Mouse (Mus musculus) adrenal gland, postnatal 4 days (tissue): Measurements from ENCODE around the gene Ercc2. TPM values are rescaled to one million over a fixed set of nuclear protein-coding genes. Genes with fewer than 3 reads are reported as not detected.

Experiments used
- DNase-seq, 2 experiments: peaks; one replicate each; pipeline ENCODE4 v3.0.0; 2021 to 2022; ENCODE audit warnings: low spot score in 2 of 2, mixed read lengths in 2 of 2
- total RNA-seq, 2 experiments: library from RNA; stranded (reverse); gene quantifications; 2 replicates each; pipeline ENCODE4 v1.2.3; 2021

The Ercc2 gene
- total RNA-seq, 2 experiments from 2014 or later: 39.6 to 41.6 TPM

GRCm38 (mm10) chr7:19359299-19359891 lies 22.4 kb upstream of the Ercc2 start, which contains the start of the genes Cd3eap and Ppp1r13l:
Gene Cd3eap, minus strand, starts transcription at chr7:19359483.
Gene Ppp1r13l, plus strand, starts transcription at chr7:19359749.
- DNase-seq: peak; percentile 69 to 71

- DNase-seq: peak; percentile 50 to 52
Measured at GRCm38 (mm10) chr7:19359892-19360641, 21.7 kb upstream of the Ercc2 start.

GRCm38 (mm10) chr7:19360944-19361343 lies 20.9 kb upstream of the Ercc2 start:
- peak; percentile 65 to 83 for DNase-seq

GRCm38 (mm10) chr7:19361720-19362119 lies 20.1 kb upstream of the Ercc2 start:
- DNase-seq: peak; percentile 46 to 71

- no peak for DNase-seq
Measured at GRCm38 (mm10) chr7:19362276-19362675, 19.5 kb upstream of the Ercc2 start.

GRCm38 (mm10) chr7:19363881-19364280 lies 17.9 kb upstream of the Ercc2 start:
- DNase-seq: peak in 1 of 2 experiments; percentile 55

- DNase-seq: no peak
Measured at GRCm38 (mm10) chr7:19365376-19365775, 16.4 kb upstream of the Ercc2 start.

- DNase-seq: peak; percentile 44 to 46
Measured at GRCm38 (mm10) chr7:19368380-19368779, 13.4 kb upstream of the Ercc2 start.

- DNase-seq: no peak
Measured at GRCm38 (mm10) chr7:19369823-19370425, 11.9 kb upstream of the Ercc2 start.

GRCm38 (mm10) chr7:19373367-19373766 lies 8.4 kb upstream of the Ercc2 start:
- DNase-seq: no peak

GRCm38 (mm10) chr7:19375368-19375767 lies 6.4 kb upstream of the Ercc2 start:
- DNase-seq: no peak

GRCm38 (mm10) chr7:19376019-19376418 lies 5.8 kb upstream of the Ercc2 start:
- DNase-seq: no peak

GRCm38 (mm10) chr7:19378049-19378448 lies 3.8 kb upstream of the Ercc2 start:
- DNase-seq: no peak

- DNase-seq: no peak
Measured at GRCm38 (mm10) chr7:19382166-19382541, 344 bp downstream of the Ercc2 start.

GRCm38 (mm10) chr7:19383708-19384107 lies 1.9 kb downstream of the Ercc2 start:
- no peak for DNase-seq

- DNase-seq: no peak
Measured at GRCm38 (mm10) chr7:19388699-19389413, 7.0 kb downstream of the Ercc2 start.

GRCm38 (mm10) chr7:19394484-19394883 lies 12.7 kb downstream of the Ercc2 start:
- no peak for DNase-seq

- no peak for DNase-seq
Measured at GRCm38 (mm10) chr7:19399496-19400280, 17.9 kb downstream of the Ercc2 start.

- DNase-seq: no peak
Measured at GRCm38 (mm10) chr7:19400946-19401345, 19.1 kb downstream of the Ercc2 start.

GRCm38 (mm10) chr7:19402535-19403112 lies 20.8 kb downstream of the Ercc2 start:
- no peak for DNase-seq
